Mouse (Mus musculus): Measurements from ENCODE around the gene Ube2h.

Gene Ube2h

DNA sequence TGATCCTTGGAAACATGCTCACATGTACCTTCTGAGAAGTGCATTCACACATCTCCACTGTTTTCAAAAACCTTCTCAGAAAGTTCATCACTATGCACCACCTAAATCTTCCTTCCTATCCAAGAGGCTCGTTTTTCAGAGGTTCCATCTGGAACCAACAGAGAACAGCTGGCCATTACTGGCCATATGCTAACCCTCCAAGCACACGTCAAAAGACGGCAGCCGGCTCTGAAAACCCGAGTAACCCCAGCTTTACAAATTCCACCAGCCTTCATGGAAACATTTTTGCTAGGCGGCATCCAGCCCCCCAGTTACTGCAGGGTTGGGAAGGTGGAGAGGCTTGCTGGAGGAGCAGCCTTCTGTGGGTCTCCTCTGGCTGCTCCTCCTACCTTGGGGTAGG is 122.3 kb downstream of the Ube2h start:
- DNase-seq = no peak

DNA sequence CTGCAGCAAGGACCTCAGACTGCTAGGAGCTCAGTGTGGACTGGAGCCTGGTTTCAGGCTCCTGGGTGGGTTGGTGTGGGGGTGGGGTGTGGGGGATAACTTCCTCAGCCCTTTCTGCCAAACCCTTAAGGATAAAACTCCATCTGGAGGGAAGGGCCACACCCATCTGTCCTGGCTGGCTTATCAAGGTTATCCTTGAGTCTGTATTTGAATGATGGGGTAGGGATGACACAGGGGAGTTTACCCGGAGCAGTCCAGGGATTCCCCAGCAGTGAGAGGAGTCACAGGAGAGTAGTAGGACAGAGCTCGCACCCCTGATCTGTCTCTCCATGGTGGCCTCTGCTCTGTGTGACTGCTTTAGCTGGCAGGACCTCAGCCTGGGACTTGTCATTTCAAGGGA is 124.0 kb downstream of the Ube2h start:
- DNase-seq = no peak

DNA sequence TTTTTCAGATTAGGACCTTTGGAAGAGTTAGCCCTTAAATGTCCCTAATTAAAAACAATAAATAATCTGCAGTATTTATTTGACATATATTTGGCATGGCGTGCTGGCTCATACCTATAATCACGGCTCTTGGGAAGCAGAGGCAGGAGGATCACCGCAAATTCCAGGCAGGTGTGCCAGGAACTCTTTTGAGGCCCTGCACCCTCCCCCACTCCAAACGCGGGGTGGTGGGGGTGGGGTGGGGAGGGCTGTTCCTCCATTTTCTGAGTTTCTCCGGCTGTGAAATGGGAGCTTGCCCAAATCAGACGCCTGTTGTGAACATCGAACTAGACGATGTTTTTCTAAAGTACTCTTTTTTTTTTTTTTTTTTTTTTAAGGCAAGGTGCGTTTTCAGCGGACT is 125.3 kb downstream of the Ube2h start:
- DNase-seq = no peak

DNA sequence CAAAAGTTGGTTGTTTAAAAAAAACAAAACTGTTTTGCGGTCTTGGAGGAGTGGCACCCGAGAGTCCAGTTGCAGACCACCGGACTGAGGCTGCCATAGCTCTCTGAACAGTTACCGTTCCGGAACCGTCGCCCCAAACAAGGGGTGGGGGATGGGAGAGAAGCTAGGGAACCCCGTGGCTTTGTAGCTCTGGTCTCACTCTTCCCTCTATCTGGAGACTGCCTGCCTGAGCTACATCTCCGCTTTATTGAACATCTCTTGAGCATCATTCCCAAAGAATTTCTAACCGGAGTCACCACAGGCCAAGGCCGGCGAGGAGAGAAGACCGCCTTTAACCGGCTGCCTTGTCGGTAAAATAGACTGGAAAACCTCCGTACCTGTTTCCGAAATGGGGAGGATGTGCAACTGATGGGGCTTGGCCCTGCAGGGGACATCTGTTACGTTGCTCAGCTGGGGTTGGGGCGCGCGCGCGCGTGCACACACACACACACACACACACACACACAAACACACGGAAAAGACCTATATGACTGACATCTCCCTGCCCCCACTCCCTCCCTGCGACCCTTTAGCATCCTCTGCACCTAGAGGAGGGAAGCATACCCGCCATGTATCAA is 126.2 kb downstream of the Ube2h start:
- no peak for DNase-seq

DNA sequence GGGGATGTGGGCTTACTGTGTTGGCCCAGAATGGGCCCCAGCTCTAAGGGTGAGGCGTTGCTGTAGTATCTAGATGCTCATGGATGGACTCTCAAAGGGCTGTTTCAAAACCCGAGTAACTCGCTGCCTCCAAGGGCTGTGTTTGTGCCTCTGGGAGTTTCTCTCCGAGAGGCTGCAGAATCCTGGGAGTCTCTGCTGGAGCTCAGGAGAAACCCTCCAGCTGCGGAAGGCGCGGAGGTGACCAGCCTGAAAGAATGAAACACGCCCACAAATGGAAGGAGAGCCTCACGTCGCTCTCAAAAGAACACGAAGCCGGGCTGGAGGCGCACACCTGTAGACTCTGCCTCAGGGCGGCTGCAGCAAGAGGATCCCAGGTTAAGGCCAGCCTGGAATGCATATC is 127.0 kb downstream of the Ube2h start:
- no peak for DNase-seq

DNA sequence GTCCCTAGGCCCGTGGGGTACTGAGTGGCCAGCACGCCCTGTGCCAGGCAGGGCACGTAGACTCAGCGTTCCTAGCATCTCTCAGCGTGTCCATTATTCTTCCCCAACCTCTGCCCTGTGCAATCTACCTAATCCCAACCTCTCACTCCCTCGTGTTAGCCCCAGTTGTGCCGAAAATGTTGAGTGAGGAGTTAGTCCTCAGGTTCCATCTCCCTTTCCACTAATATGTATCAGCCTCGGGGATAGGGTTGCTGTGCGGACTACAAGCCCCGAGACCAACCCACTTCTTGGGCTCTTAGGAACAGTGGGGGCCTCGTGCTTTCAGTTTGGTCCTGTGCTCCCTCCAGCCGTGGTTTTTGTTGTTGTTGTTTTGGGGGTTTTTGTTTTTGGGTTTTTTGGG is 127.8 kb downstream of the Ube2h start:
- no peak for DNase-seq

DNA sequence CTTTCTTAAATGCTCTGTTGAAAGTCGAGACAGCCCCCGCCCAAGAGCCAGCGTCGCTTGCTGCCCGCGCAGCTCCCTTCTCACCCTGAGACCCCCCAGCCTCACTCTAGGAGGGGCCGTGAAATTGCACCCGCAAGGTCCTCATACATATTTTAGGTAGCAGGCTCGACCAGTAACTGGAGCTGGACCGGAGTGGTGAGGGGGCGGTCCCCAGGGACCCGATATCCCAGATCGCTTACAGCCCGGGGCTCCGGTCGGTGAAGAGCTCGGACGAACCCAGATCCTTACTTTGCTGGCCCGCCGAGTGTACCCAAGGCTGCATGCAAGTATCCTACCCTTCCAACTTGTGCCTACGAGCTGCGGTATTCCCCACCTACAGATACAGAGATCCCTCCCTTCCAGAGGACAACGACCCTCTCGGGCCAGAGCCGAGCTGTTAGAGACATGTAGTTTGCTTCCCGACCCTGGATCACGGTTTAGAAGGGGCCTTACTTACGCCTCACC is 128.4 kb downstream of the Ube2h start:
- DNase-seq = no peak

DNA sequence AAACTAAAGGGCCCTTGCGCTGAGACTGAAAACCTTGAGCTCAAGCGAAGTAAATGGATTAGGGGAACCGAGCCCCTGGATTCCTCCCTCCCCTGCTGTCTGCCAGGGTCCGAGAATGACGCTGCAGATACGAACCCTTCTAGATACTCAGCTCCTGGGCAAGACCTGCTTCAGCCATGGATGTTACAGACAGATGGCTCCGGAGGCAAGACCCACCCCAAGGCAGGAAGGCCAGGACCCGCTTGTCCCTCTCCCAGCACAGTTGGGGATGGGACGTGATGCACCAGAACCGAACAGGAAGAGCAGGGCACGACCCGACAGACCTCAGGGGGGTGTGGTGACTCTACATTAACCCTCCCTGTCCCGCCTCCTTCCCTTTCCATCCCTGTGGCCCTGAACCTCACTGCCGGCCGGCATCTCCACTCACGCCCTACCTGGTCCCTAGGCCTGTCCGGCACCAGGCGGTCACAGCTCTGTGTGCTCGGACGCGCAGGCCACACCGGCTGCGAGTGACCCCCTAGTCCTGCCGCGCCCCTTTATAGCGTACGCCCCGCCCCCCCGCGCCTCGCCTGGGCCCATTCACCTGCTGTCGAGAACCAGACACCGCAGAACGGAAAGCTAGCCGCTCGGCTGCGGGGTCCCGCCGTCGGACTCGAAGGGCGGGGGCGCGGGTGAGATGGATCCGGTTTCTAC is 129.0 kb downstream of the Ube2h start:
- DNase-seq = no peak

DNA sequence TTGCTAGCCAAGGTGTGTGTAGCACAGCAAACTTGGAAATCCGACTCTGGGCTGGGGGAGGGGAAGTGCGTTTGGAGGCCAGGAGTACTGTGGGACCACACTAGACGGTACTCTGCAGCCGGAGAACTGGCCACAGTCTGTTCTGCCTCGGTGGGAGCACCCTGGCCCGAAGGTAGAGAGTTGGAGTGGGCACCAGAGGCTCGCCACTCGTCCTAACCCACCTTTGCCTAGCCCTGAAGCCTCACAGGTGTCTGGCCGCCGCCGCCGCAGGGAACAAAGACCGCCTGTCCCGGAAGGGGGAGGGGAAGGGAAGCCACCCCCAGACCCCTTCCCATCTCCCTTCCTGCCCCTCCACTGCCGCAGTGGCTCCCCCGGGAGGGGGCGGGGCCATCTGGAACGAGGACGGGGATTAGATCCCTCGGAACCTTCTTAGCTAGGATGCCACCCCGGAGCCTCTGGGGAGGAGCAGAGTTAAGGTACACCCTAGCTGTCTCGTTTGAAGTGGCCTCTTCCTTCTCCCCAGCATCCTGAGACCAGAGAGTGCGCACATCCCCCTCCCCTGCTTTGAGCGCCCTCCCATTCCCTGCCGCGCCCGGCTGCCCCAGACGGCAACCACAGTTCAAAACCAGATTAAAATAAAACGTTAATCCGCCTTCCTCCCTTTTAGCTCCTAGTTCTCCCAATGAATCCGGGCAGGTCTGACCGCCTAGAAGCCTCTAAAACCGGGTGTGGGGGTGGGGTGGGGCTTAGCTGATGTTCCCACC is 129.7 kb downstream of the Ube2h start:
- DNase-seq = no peak

DNA sequence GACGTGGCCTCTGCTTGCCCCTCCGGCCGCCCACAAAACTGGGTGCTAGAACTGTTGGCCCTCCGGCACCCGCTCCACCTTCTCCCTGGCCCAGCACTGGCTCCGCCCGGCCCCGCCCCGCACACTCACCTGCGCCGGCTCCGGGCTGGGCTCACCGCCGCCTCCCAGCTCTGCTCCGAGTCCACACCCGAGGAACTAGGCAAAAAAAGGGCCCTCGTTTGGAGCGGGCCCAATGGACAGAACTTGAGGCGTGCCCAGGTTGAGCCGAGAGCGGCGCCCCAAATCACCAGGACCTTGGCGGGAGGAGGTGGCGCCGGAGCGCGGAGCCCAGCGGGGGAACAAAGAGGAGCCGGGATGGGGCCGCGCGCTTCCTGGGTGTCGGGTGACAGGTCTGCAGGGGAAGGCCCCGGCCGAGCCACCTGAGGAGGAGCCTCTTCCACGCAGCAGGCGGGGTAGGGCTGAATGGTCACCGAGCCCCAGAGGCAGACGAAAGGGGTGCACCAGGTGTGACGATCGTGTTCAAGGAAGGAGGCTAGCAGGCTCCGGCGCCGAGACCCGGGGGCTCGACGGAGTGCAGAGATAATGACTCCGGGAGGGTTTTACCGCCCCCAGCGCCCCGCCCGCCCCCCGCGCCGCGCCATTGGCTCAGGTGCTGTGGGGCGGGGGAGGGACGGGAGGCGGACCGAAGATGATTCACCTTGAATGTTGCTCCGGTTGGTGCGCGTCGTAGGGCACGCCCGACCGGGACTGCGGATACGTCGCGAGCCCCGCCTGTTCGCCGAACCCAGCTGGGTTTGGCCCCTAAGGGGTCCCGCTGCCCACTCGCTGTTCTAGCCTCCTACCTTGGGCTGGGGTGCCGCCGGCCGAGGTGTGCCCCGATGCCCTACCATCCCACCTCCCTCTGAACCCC is 130.5 kb downstream of the Ube2h start:
- no peak for DNase-seq

DNA sequence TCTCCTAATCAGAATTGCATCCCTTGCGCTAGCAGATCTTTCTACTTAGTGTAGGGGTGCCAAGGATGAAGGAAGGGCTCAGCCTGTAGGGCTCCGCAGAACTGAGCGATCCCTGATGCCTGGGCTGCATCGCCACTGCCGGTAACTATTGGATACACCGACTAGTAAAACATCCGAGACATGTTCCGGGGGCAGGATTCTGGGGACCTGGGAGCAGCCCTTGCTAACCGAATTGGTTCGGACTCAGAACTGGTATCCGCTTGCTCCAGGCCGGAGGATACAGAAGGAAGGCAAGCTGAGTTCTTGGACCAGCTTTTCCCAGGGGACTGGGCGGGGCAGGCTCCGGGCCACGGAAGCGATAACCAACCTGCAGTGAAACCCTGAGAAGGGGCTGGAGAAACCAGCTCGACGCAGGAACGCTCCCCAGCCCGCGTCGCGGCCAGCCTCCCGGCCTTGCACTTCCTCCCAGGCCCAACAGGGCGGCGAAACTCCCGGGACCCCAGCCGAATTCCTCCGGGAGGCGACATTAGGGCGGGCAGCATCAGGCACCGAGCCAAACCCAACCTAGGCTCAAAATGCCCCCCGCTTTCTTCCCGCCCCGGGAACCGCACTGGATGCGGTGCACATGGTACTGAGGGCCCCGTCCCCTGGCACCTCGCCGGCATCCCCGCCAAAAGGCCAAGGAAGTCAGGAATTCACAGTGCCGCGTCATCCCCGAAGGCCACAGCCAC is 131.4 kb downstream of the Ube2h start:
- DNase-seq = peak; percentile 16

DNA sequence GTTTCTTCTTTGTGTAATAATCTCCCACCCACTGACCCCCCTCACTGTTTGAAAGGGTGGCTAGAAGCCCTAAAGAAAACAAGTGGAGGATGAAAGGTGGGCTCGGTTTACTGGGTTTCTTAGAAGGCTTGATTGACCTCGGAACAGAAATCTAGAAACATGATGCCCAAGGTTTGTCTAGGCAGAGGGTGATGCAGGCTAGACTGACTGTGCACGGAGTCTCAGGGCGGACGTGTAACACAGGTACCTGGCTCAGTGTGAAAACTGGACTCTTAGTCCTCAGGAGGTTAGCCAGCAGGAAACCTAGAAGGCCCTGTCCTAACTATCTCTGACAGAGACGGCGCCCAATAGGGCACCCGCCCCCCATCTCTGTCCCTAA is 131.9 kb downstream of the Ube2h start:
- no peak for DNase-seq

DNA sequence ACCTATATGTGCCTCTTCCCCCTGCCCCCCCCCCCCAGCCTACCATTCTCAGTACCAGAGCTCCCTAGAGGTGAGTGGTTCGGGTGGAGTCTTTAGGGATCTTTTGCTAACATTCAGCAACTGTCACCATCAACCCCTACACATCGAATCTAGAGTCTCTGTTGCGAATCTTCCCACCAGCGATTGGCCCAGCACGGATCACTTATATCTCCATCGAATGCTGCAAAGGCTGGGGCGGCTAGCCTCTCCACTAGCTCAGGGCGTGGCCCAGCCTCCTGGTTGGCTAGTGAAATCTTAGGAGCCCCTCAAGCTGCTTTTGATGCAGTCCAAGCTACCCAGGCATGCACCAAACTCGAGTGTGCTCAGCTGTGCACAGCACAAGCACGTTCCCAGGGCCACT is 132.4 kb downstream of the Ube2h start:
- no peak for DNase-seq

DNA sequence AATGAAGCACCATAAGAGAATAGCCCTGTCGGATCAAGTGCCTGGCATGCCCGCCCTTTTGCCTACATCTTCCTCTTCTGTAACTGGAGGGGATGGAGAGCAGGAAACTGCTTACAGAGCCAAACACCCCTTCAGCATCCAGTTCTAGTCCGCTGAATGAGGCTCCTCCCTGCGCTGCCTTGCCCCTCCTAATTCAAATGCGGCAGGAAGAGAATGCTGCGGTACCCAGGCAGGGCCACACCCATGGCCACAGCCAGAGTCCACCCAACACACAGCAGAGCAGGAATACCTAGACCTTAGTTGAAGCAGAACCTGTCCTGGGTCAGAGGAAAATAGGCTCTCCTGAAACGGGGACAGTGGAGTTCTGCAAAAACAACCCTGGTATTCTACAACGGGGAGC is 133.1 kb downstream of the Ube2h start:
- no peak for DNase-seq

DNA sequence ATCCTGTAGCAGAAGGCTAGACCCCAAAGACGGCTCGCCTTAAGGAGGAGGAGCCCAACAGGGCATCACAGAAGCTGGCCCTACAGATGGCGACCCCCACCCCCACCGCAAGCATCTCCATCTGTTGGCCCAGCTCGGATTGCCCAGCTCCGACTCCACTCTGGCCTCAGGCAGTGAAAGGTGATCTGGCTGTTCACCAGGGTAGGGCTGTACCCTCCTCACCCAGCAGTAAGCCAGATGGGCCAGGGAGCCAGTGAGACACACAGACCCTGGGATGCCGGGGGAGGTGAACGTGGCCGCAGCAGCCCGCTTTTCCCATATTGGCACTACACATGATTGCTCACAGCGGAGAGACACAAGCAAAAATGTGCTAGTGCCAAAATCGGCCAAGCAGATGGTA is 135.2 kb downstream of the Ube2h start:
- DNase-seq = no peak

DNA sequence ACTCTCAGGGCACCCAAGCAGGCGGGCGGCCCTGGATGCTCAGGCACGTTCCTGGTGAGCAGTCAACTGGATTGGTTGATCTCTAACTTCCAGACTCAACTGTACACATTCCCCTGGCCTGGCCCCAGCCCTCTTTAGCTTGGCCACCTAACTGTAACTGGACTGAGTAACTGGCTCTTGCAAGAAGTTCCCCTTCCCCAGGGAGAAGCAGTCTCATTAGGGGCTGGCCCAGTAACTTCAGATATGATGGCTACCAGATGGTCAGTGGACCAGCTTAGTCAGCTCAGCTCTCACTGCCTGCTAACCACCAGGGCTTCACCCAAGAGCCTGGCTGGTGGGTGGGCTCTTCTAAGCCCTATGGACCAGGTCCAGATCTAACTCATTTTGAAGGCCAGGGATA is 136.1 kb downstream of the Ube2h start:
- no peak for DNase-seq

DNA sequence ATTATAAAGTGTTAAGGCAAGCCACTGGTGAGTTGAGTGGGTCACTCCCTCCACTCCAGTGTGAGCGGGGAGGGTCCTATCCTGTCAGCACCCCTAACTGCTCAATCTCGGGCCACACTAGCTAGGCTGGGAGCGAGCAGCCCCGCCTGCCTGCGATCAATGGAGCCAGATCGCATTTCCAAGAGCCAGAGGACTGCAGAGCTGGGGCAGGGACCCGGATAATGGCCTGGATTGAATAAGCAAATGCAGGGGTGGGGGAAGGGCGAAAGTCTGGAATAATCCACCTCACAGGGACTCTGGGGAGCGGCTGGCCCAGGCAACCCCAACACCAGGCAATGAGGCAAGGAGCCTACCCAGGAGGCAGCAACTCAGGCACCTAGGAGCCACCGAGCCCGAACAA is 137.1 kb downstream of the Ube2h start:
- DNase-seq = no peak

DNA sequence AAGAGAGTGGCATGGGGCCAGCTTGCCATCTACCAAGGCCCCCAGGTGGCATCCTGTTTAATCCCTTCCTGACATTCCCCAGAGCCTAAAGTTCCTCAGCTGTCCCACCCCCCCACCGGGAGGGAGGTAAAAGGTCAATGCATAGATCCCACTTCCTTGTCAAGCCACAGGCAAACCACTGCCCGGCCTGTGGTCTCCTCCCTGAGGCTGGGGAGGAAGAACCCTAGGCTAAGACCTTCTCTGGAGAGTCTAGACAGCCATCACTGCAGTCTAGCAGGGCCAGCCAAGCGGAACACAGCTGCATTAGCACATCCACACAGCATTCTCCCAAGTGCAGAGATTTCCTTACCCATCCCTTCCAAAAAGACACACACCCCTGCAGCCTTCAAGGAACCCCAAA is 138.0 kb downstream of the Ube2h start:
- no peak for DNase-seq

DNA sequence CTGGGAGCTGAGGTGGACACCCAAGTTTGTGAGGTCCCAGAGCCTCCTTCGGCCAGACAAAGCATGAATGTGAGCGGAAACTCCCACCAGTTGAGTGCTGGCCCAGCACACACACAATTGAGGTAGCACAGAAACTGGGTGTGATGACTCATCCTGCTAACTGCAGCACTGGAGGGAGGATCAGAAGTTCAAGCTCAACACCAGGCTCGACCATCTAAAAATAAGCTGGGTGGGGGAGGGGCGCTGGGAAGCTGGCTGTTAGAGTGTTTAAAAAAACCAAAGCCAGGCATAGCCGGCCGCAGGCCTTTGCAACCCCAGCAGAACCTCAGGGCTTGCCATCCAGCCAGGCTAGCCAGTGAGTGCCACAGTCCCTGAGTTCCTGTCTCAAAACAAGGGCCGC is 142.2 kb downstream of the Ube2h start:
- no peak for DNase-seq

DNA sequence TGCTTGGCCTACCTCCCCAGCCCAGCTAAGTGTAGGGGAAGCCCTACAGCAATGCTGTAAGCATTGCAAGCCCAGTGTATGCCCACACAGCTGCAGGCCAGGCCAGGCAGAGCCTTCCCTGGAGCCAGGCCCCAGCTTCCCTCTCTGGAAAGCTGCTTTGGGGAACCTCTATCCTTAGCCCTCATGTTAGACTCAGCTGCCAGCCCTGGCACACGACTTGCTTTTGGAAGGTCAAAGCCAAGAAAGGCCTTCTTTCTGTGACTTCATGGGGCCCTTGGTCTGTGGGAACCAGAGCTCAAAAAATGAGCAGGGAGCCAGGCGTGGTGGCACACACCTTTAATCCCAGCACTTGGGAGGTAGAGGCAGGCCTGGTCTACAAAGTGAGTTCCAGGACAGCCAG is 142.7 kb downstream of the Ube2h start:
- DNase-seq = no peak
